Mouse (Mus musculus) cerebellum, postnatal 10 days (tissue): Measurements from ENCODE around the gene Tceal3.
A peak's percentile ranks its signal among the peaks of the same experiment; 100 is the strongest.

Experiments used
- DNase-seq, 2 experiments: peaks; one replicate each; pipeline ENCODE4 v3.0.0; 2021; ENCODE audit warnings: mixed read lengths in 2 of 2

Tceal3 gene

GRCm38 (mm10) chrX:136707446-136708167, 117.0 kb downstream of the Tceal3 start, which contains the start of gene Tceal1:
Gene Tceal1 (plus strand): TSS chrX:136707982.
- peak; percentile 88 to 89 for DNase-seq

DNA sequence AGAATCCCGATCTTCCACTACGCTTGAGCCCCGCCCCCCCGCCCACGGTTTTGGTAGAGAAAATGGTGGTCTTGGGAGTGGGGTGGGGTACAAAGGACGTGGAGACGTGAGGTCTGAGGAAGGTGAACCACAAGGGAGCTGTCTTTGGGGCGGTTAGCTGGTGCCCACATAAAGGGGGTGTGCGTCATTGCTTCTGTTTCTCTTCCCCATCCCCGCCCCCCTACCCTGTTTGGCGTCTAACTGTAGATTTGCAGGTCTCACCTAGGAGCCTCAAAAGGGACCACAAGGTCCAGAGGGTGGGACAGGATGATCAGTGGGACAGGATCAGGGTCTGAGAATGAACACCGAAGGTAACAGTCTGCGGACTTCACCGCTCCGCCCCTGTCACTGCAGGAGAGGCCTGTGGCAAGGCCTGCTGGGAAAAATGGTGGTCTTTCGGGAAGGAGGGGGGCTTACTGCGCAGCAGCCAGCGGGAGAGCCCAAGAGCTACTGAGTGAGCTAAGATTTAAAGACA, 117.6 kb downstream of the Tceal3 start:
- peak; percentile 75 to 78 for DNase-seq

- DNase-seq: peak; percentile 38
These were observed 118.1 kb downstream of the Tceal3 start for GRCm38 (mm10) chrX:136708782-136709181.

GRCm38 (mm10) chrX:136714742-136715474, 124.3 kb downstream of the Tceal3 start:
- peak in 1 of 2 experiments; percentile 3 for DNase-seq
